Mouse (Mus musculus) stomach, postnatal 0 days (tissue): ENCODE results near the gene Cpd. TPM values are rescaled to one million over a fixed set of nuclear protein-coding genes. Genes with fewer than 3 reads are reported as not detected.
A peak's percentile ranks its signal among the peaks of the same experiment; 100 is the strongest.

ENCODE experiments used
- ATAC-seq: fragments of 200-750 bp; cut with Nextera tagmentation; 2 replicates; pipeline ENCODE4 v1.8.0; 2017; ENCODE audit not compliant: low FRiP score, low TSS enrichment
- DNase-seq: peaks from one replicate; pipeline ENCODE4 v3.0.0-alpha.2; 2016; ENCODE audit warnings: low spot score
- H3K27ac ChIP-seq: fragments of 300-500 bp; sonication (generic); replicated peaks from 2 replicates; pipeline ENCODE4 v1.5.1; 2014; ENCODE audit warnings: mild to moderate bottlenecking, control low read depth
- H3K27me3 ChIP-seq: fragments of 300-500 bp; sonication (generic); 2 replicates; pipeline ENCODE4 v1.6.1; 2014; ENCODE audit warnings: low read length; ENCODE audit not compliant: control insufficient read depth, insufficient read depth
- H3K36me3 ChIP-seq: fragments of 300-500 bp; sonication (generic); 2 replicates; pipeline ENCODE4 v1.6.1; 2014; ENCODE audit warnings: low read length, mixed read lengths; ENCODE audit not compliant: control insufficient read depth, insufficient read depth
- H3K4me1 ChIP-seq: fragments of 300-500 bp; sonication (generic); replicated peaks from 2 replicates; pipeline ENCODE4 v1.6.1; 2014; ENCODE audit warnings: antibody characterized with exemption; ENCODE audit not compliant: control insufficient read depth, insufficient read depth
- H3K4me2 ChIP-seq: fragments of 300-500 bp; sonication (generic); replicated peaks from 2 replicates; pipeline ENCODE4 v1.6.1; 2014; ENCODE audit warnings: low read depth, mild to moderate bottlenecking, control low read depth, moderate library complexity
- H3K4me3 ChIP-seq: fragments of 300-500 bp; sonication (generic); 2 replicates; pipeline ENCODE4 v1.5.1; 2014; ENCODE audit warnings: low read depth, low read length, control low read depth
- H3K9ac ChIP-seq: fragments of 300-500 bp; sonication (generic); 2 replicates; pipeline ENCODE4 v1.6.1; 2014; ENCODE audit warnings: mild to moderate bottlenecking, low read length, control low read depth, mixed read lengths
- H3K9me3 ChIP-seq: fragments of 300-500 bp; sonication (generic); 2 replicates; pipeline ENCODE4 v1.6.1; 2016; ENCODE audit warnings: low read length; ENCODE audit not compliant: control insufficient read depth
- CTCF ChIP-seq: IDR thresholded peaks from 2 replicates; pipeline ENCODE4 v1.5.1; 2016; ENCODE audit warnings: antibody characterized with exemption, low read depth, mild to moderate bottlenecking, moderate library complexity
- EP300 ChIP-seq: optimal IDR thresholded peaks from 2 replicates; pipeline ENCODE3; 2016; ENCODE audit warnings: antibody characterized with exemption
- WGBS: fragments of 180-500 bp; shearing (Covaris S2); extraction: QIAGEN DNeasy Blood & Tissue Kit; methylation state at CpG from one replicate; pipeline ENCODE4 v1.1.7; 2014; 5-methylcytosine and 5-hydroxymethylcytosine counted together
- polyA plus RNA-seq: library from polyadenylated mRNA; unstranded; fragments of >200 nt; fragmentation: Nextera tagmentation; extraction: Ambion mirVana; gene quantifications from 2 replicates; pipeline ENCODE4 v1.2.1, GENCODE M21; 2015

Cpd gene
- polyA plus RNA-seq, 1 experiment from 2014 or later: 15.9 TPM

DNA sequence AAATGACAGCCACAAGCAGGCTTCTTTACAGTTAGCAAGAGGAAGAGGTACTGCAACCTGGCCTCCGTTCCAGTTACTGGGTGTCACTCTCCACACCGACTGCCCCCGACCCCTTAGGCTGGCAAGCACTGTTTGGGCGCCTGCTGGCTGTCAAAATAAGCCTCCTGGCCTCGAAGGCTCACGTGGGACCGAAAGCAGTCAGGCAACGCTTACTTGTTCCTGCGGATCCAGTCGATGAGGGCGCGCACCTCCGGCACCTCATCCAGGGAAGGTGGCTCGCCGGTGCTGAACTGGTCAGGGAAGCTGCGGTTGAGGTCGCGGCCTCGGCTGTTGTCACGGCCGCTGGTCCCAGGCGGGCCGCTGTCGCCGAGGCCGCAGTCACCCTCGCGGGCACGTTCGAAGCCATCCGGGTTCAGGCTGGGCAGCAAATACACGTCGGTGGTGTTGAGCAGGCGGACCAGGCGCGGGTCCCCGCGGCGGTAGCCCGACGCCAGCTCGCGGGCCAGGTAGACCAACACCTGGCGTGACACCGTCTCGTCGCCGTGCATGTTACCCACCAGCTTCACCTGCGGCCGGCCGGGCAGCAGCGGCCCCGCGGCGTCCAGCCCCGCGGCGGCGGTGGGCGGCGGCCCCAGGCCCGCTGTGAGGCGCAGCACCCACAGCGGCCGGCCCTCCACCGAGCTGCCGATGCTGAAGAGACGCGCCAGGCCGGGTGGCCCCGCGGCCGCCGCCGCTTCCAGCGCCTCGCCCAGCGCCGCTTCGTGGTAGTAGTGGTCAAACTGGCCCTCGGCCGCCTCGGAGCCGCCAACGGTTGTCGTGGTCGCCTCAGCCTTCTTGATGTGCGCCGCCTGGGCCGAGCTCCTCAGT lies 574 bp downstream of the Cpd start:
- Histone ChIP-seq H3K4me2 (peak overlapping the region; percentile 93), H3K4me3 (peak overlapping the region; percentile 94), H3K27me3 (no peaks in the 10 kb centered on the region), H3K9ac (peak overlapping the region; percentile 92), H3K9me3 (no peaks in the 10 kb centered on the region), H3K27ac (peak overlapping the region; percentile 89), H3K36me3 (no peaks in the 10 kb centered on the region), H3K4me1 (no peaks in the 10 kb centered on the region)
- under 1% methylated on average over 72 of the region's 90 CpGs for WGBS
- DNase-seq (peak; percentile 53), ATAC-seq (peak; percentile 61)
- no peak for TF ChIP-seq EP300
- no peak for TF ChIP-seq CTCF

DNA sequence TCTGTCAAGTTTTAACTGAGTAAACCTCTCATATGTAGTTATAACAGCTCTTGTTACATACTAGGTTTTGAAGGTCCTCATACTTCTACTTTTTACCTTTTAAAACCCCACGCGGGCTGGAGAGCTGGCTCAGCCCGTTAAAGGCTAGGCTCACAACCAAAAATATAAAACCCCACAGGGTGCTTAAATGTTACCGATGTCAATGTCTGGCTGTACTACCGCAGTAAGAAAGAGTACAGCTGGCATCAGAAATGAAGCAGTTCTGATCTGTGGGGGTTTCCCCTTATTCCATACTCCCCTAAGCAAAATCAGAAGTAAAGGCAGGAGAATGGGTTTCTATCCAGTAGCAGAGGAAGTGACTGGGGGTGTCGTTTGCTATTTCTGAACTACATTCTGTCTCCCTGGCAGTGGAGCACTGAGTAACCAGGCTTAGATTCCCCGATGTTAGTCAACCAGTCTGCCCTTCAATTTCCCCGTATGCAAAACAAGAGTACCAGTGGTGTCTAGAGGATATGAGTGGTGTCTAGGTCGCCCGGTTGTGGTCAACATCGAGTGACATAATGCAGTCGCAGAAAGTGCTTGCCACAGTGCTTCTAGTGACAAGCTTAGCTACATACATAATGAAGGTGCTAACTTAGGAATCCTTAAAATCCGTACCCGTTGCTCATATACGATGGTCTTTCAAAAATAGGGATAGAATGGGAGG lies 1.4 kb downstream of the Cpd start:
- Histone ChIP-seq H3K4me3 (peak overlapping the region; percentile 94), H3K27me3 (no peaks in the 10 kb centered on the region), H3K9ac (peak overlapping the region; percentile 92), H3K4me2 (peak overlapping the region; percentile 93), H3K27ac (peak overlapping the region; percentile 89), H3K4me1 (no peaks in the 10 kb centered on the region), H3K36me3 (no peaks in the 10 kb centered on the region), H3K9me3 (no peaks in the 10 kb centered on the region)
- TF ChIP-seq EP300: no peak
- TF ChIP-seq CTCF: no peak
- DNase-seq (no peak), ATAC-seq (no peak)
- WGBS: 12% methylated on average over 15 of the region's 15 CpGs

DNA sequence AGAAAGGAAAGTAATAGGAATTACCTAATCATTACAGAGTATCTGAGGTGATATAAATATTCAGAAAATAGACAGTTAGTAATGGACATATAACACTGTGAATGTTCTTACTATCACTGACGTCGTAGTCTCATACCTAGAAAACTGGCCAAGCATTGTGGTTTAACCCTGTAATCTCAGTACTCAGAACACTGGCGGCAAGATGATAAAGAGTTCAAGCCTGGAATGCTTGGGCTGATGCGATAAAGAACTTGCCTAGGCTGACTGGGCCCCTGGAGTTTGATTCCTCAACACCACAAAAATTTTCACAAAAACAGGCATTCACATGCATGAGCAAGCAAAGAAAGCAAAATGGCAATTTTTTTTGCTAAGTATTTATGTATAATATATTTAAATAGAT lies 8.2 kb downstream of the Cpd start:
- Histone ChIP-seq H3K27ac (no peak overlapping the region), H3K36me3 (0 out of 2 replicates have a peak, but pooled peaks cover 11% of the 10 kb centered on the region), H3K4me1 (no peaks in the 10 kb centered on the region), H3K9ac (no peak overlapping the region), H3K4me2 (no peak overlapping the region), H3K9me3 (no peaks in the 10 kb centered on the region), H3K27me3 (no peaks in the 10 kb centered on the region), H3K4me3 (no peak overlapping the region)
- DNase-seq (no peak), ATAC-seq (no peak)
- WGBS: 75% methylated on average over 4 of the region's 4 CpGs
- no peak for TF ChIP-seq EP300
- no peak for TF ChIP-seq CTCF

DNA sequence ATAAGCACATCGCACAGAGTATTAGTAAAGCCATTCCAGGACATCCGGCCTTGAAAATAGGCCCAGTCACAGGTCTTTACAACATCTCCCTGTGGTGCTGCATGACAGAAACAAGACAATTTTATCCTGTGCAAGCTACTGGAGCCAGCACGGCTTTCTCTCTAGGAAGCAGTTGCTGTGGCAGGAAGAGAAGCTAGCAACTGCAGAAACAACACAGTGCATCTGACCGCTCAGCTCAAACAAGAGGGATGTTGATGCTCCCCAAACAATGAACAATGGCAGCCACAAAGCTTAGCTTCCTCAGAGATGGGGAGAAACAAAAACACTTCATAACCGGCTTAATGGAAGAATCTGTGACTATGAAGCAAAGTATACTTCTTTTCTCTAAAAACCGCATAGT lies 10.5 kb downstream of the Cpd start:
- ATAC-seq (no peak), DNase-seq (no peak)
- Histone ChIP-seq H3K36me3 (0 out of 2 replicates have a peak, but pooled peaks cover 11% of the 10 kb centered on the region), H3K27me3 (no peaks in the 10 kb centered on the region), H3K4me2 (no peak overlapping the region), H3K27ac (no peak overlapping the region), H3K4me1 (no peaks in the 10 kb centered on the region), H3K4me3 (no peak overlapping the region), H3K9me3 (no peaks in the 10 kb centered on the region), H3K9ac (no peak overlapping the region)
- TF ChIP-seq EP300 (no peak), CTCF (no peak)
- WGBS: 77% methylated on average over 6 of the region's 6 CpGs

DNA sequence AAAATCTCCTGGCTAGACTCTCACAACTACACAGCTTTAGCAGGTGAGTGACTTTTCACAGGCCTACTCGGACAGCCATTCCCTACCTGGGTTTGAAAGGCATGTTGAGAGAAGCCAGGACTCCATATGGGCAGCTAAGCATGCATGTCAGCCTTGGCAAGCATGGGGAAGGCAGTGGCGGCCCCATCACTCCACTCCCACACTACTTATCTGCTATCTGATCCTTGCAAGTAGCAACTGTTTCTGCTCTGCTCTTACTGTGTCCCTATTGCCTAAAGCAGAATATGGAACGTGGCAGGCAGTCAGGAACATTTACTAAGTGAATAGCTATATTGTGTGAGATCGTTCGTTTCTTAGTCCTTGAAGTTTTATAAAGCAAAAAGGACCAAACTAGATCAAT lies 10.9 kb downstream of the Cpd start:
- H3K4me3 ChIP-seq: no peak overlapping the region
- H3K4me1 ChIP-seq: no peaks in the 10 kb centered on the region
- no peak for ATAC-seq
- H3K36me3 ChIP-seq: 0 out of 2 replicates have a peak, but pooled peaks cover 11% of the 10 kb centered on the region
- no peaks in the 10 kb centered on the region for H3K27me3 ChIP-seq
- TF ChIP-seq CTCF (no peak), EP300 (no peak)
- WGBS: 71% methylated on average over 5 of the region's 5 CpGs
- no peak for DNase-seq
- H3K9me3 ChIP-seq: no peaks in the 10 kb centered on the region
- H3K27ac ChIP-seq: peak overlapping the region; percentile 24; the same call in 1 of the 2 replicates
- no peak overlapping the region for H3K9ac ChIP-seq
- no peak overlapping the region for H3K4me2 ChIP-seq

DNA sequence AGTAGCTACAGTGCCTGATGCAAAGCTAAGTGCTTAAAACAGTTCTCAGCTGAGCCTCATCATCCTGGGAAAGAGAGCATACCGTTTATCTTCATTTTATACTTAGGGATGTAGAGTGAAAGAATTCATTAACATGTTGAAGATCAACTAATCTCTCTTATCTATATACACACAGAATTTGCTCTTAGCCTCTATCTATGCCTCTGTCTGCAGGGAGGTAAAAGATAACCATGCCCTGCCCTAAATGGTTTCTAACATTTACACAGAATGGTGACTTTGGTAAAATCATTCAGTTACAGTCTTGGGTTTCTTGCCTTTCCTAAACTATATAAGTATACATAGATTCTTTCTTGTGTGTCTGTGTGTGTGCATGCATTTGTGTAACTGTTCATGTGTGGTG lies 12.2 kb downstream of the Cpd start:
- Histone ChIP-seq H3K9ac (no peak overlapping the region), H3K27ac (0 out of 2 replicates have a peak overlapping the region, but pooled peaks have one; percentile 24), H3K27me3 (no peaks in the 10 kb centered on the region), H3K4me2 (no peak overlapping the region), H3K4me3 (no peak overlapping the region), H3K9me3 (no peaks in the 10 kb centered on the region), H3K36me3 (0 out of 2 replicates have a peak, but pooled peaks cover 8% of the 10 kb centered on the region), H3K4me1 (no peaks in the 10 kb centered on the region)
- TF ChIP-seq EP300 (no peak), CTCF (no peak)
- ATAC-seq (no peak), DNase-seq (no peak)
- WGBS: 65% methylated on average over 1 of the region's 1 CpGs
